Mouse (Mus musculus): ENCODE measurements around the gene Auts2. TPM values are rescaled to one million over a fixed set of nuclear protein-coding genes. Genes with fewer than 3 reads are reported as not detected.
"Not testable (repeated sequence)": the region's sequence is repeated elsewhere in the genome, so short reads cannot be mapped to it uniquely, and the experiment has no call there.

Gene Auts2
- polyA plus RNA-seq (2014; fragmentation: Nextera tagmentation; extraction: Ambion mirVana), result 53.4 and 62.0 TPM in 2 replicates

GRCm38 (mm10) chr5:132543118-132544071, at the start of gene Auts2:
TSS of gene Auts2 (minus strand) at chr5:132543344.
- H3K4me2 ChIP-seq (ENCODE audit: low read depth, severe bottlenecking), result peak within 1 kb of the TSS; percentile 78
- ATAC-seq (ENCODE audit: insufficient number of reproducible peaks, low FRiP score, low TSS enrichment, low read depth), result peak; percentile 92
- H3K4me1 ChIP-seq (ENCODE audit: control insufficient read depth, insufficient read depth, low read length), result peaks cover 12% of the 10 kb centered on the region
- H3K9ac ChIP-seq (ENCODE audit: low read length), result peak within 1 kb of the TSS; percentile 90
- peak; percentile 94 for DNase-seq (ENCODE audit: low spot score)
- under 1% methylated on average over 69 of the region's 105 CpGs for WGBS
- H3K36me3 ChIP-seq (ENCODE audit: control insufficient read depth, insufficient read depth, low read length), result no peaks in the 10 kb centered on the region
- H3K27me3 ChIP-seq (ENCODE audit: control insufficient read depth, insufficient read depth, low read length), result no peaks in the 10 kb centered on the region
- H3K4me3 ChIP-seq (ENCODE audit: low read depth, low read length), result peak within 1 kb of the TSS; percentile 83
- peak within 1 kb of the TSS; percentile 88 for H3K27ac ChIP-seq (replicated peaks; ENCODE audit: low read depth, low read length)
- H3K9me3 ChIP-seq (ENCODE audit: control insufficient read depth, low read length), result no peaks in the 10 kb centered on the region

DNA sequence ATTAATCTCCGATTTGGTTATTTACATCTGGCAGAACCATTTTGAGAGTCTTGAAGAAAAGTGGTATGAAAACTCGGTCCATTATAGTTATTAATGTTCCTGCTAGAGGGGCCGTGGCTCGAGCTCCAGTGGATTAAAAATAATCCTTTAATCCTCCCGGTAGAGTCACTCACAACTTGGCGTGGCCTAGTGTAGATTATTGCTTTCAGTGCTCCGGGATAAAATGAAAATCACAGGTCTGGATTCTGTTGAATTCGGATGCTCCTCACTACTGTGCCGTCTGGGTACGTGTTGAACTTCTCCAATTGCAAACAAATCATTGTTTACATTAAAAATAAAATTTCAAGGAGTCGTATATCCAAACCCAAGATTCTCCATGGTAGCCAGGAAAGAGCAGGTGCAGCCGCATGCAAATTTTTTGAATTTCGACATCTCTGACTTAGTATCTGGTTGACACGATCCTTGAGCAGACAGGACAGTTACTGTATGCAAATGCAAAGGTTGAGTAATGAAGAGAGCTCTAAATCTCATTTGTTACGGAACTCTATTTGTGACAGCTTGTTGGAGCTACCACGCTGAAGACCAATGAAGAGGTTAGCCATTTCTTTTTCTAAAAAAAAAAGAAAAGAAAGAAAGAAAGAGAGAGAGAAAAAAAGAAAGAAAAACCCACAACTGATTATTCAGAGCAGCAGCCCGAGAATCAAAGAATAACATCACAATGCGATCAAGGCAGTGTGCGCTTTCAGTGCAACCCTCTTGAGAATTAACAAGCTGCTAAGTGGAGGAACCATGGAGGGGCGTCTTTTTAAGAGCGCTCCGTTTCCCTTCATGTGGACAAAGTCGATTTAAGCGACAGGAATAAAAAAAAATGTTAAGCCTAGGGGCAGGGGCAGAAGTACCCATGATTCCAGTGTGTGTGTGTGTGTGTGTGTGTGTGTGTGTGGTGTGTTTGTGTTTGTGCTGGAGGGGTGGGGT, 48.9 kb upstream of the Auts2 start:
- H3K9ac ChIP-seq (ENCODE audit: low read length), result no peak overlapping the region
- no peak overlapping the region for H3K27ac ChIP-seq (replicated peaks; ENCODE audit: low read depth, low read length)
- no peak overlapping the region for H3K4me3 ChIP-seq (ENCODE audit: low read depth, low read length)
- 82% methylated on average over 24 of the region's 24 CpGs for WGBS
- no peaks in the 10 kb centered on the region for H3K9me3 ChIP-seq (ENCODE audit: control insufficient read depth, low read length)
- H3K36me3 ChIP-seq (ENCODE audit: control insufficient read depth, insufficient read depth, low read length), result no peaks in the 10 kb centered on the region
- no peaks in the 10 kb centered on the region for H3K27me3 ChIP-seq (ENCODE audit: control insufficient read depth, insufficient read depth, low read length)
- no peak for ATAC-seq (ENCODE audit: insufficient number of reproducible peaks, low FRiP score, low TSS enrichment, low read depth)
- no peak for DNase-seq (ENCODE audit: low spot score)
- H3K4me1 ChIP-seq (ENCODE audit: control insufficient read depth, insufficient read depth, low read length), result 0 out of 2 replicates have a peak, but pooled peaks cover 6% of the 10 kb centered on the region
- H3K4me2 ChIP-seq (ENCODE audit: low read depth, severe bottlenecking), result no peak overlapping the region

DNA sequence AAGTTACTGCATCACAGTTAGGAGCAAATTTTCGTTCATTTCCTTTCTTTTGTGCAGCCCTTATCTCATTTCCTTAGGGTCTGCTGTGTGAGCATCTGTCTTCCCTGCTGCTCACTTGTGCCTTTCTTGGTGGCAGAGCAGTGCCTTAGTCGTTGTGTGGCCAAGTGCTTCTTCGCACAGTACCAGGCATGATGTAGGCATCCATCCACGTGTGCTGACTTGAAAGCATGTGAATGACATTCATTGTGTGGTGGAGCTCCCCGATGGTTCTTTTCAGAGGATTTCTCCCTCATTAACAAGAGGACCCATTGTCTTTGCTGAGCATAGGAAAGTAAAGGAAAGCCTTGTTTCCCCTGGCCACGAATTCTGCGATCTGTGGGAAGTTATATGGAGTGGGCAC, 36.6 kb upstream of the Auts2 start:
- ATAC-seq (ENCODE audit: insufficient number of reproducible peaks, low FRiP score, low TSS enrichment, low read depth), result no peak
- Histone ChIP-seq H3K27ac (replicated peaks; ENCODE audit: low read depth, low read length) (no peak overlapping the region), H3K4me3 (ENCODE audit: low read depth, low read length) (no peak overlapping the region), H3K36me3 (ENCODE audit: control insufficient read depth, insufficient read depth, low read length) (no peaks in the 10 kb centered on the region), H3K9ac (ENCODE audit: low read length) (no peak overlapping the region), H3K9me3 (ENCODE audit: control insufficient read depth, low read length) (no peaks in the 10 kb centered on the region), H3K4me1 (ENCODE audit: control insufficient read depth, insufficient read depth, low read length) (no peaks in the 10 kb centered on the region), H3K27me3 (ENCODE audit: control insufficient read depth, insufficient read depth, low read length) (no peaks in the 10 kb centered on the region), H3K4me2 (ENCODE audit: low read depth, severe bottlenecking) (no peak overlapping the region)
- DNase-seq (ENCODE audit: low spot score), result no peak
- 87% methylated on average over 7 of the region's 7 CpGs for WGBS

DNA sequence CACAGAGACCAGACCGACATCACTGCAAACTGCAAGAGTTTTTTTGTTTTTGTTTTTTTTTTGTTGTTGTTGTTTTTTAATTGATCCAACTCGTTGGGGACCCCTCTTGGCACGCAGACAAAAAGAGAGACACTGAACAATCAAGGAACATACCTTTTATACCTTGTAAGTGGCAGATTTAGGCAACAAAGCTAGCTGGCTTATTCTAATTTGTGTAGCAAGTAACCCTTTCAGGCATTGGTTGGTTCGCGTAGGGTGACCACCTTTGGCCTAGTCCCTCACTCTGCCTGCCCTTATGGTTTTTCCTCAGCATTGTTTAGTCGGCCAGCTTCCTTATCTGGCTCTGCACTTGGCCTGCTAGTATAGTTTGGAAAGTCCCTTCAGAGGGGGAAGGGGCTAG, 17.6 kb upstream of the Auts2 start:
- not testable (repeated sequence) for H3K27ac ChIP-seq (replicated peaks; ENCODE audit: low read depth, low read length)

GRCm38 (mm10) chr5:132545761-132546160, 2.6 kb upstream of the Auts2 start:
- Histone ChIP-seq H3K36me3 (ENCODE audit: control insufficient read depth, insufficient read depth, low read length) (no peaks in the 10 kb centered on the region), H3K4me1 (ENCODE audit: control insufficient read depth, insufficient read depth, low read length) (no peaks in the 10 kb centered on the region), H3K27ac (replicated peaks; ENCODE audit: low read depth, low read length) (no peak overlapping the region), H3K9ac (ENCODE audit: low read length) (no peak overlapping the region), H3K4me3 (ENCODE audit: low read depth, low read length) (no peak overlapping the region), H3K27me3 (ENCODE audit: control insufficient read depth, insufficient read depth, low read length) (no peaks in the 10 kb centered on the region), H3K9me3 (ENCODE audit: control insufficient read depth, low read length) (no peaks in the 10 kb centered on the region), H3K4me2 (ENCODE audit: low read depth, severe bottlenecking) (no peak overlapping the region)
- 58% methylated on average over 1 of the region's 1 CpGs for WGBS
- DNase-seq (ENCODE audit: low spot score) (no peak), ATAC-seq (ENCODE audit: insufficient number of reproducible peaks, low FRiP score, low TSS enrichment, low read depth) (no peak)

More for the DNA sequence above, 17.6 kb upstream of the Auts2 start:
- WGBS, result 81% methylated on average over 6 of the region's 6 CpGs
- H3K9ac ChIP-seq (ENCODE audit: low read length); H3K9me3 ChIP-seq (ENCODE audit: control insufficient read depth, low read length); ATAC-seq (ENCODE audit: insufficient number of reproducible peaks, low FRiP score, low TSS enrichment, low read depth); H3K4me3 ChIP-seq (ENCODE audit: low read depth, low read length); H3K27me3 ChIP-seq (ENCODE audit: control insufficient read depth, insufficient read depth, low read length); H3K4me1 ChIP-seq (ENCODE audit: control insufficient read depth, insufficient read depth, low read length); DNase-seq (ENCODE audit: low spot score); H3K4me2 ChIP-seq (ENCODE audit: low read depth, severe bottlenecking); H3K36me3 ChIP-seq (ENCODE audit: control insufficient read depth, insufficient read depth, low read length): not testable (repeated sequence)

GRCm38 (mm10) chr5:132544176-132544995, 1.2 kb upstream of the Auts2 start:
- Histone ChIP-seq H3K36me3 (ENCODE audit: control insufficient read depth, insufficient read depth, low read length) (no peaks in the 10 kb centered on the region), H3K9me3 (ENCODE audit: control insufficient read depth, low read length) (no peaks in the 10 kb centered on the region), H3K4me2 (ENCODE audit: low read depth, severe bottlenecking) (peak overlapping the region; percentile 78), H3K4me1 (ENCODE audit: control insufficient read depth, insufficient read depth, low read length) (peaks cover 10% of the 10 kb centered on the region), H3K9ac (ENCODE audit: low read length) (0 out of 2 replicates have a peak overlapping the region, but pooled peaks have one; percentile 45), H3K27me3 (ENCODE audit: control insufficient read depth, insufficient read depth, low read length) (no peaks in the 10 kb centered on the region), H3K4me3 (ENCODE audit: low read depth, low read length) (peak overlapping the region; percentile 83), H3K27ac (replicated peaks; ENCODE audit: low read depth, low read length) (0 out of 2 replicates have a peak overlapping the region, but pooled peaks have one; percentile 42)
- peak; percentile 68 for DNase-seq (ENCODE audit: low spot score)
- ATAC-seq (ENCODE audit: insufficient number of reproducible peaks, low FRiP score, low TSS enrichment, low read depth), result peak; percentile 28; the same call in 1 of the 2 replicates
- 7% methylated on average over 26 of the region's 26 CpGs for WGBS

DNA sequence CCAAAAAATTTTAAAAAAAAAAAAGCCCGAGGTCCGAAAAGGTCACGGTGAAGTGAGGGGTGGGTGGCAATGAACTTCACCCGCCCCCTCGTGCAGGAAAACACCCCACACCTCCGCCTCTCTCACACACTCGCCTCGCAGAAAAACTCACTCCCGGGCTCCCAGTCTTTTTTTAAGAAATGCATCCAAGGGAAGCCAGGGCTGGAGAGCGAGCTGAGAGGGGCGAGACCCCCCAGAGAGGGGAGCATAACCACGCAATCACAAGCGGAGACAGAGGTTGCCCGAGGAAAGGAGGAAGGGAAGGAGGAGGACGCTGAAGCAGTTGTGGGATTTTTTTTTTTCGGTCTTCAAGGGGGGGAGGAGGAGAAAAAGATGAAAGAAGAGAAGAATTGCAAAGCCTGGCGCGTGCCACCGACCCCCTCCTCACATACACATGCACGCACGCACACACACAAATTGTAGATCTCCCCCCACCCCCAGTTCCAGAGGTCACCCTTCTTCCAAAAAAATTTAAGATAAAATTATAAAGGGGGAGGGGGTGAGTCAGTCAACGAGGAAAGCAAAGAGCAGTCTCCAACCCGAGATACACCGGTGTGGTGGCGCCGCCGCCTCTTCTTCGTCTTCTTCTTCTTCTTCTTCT, 643 bp downstream of the Auts2 start:
- peak; percentile 72 for DNase-seq (ENCODE audit: low spot score)
- H3K36me3 ChIP-seq (ENCODE audit: control insufficient read depth, insufficient read depth, low read length), result no peaks in the 10 kb centered on the region
- peak overlapping the region; percentile 83 for H3K4me3 ChIP-seq (ENCODE audit: low read depth, low read length)
- H3K9ac ChIP-seq (ENCODE audit: low read length), result peak overlapping the region; percentile 90
- no peaks in the 10 kb centered on the region for H3K9me3 ChIP-seq (ENCODE audit: control insufficient read depth, low read length)
- ATAC-seq (ENCODE audit: insufficient number of reproducible peaks, low FRiP score, low TSS enrichment, low read depth), result no peak
- H3K27ac ChIP-seq (replicated peaks; ENCODE audit: low read depth, low read length), result peak overlapping the region; percentile 88
- H3K27me3 ChIP-seq (ENCODE audit: control insufficient read depth, insufficient read depth, low read length), result no peaks in the 10 kb centered on the region
- peak overlapping the region; percentile 78 for H3K4me2 ChIP-seq (ENCODE audit: low read depth, severe bottlenecking)
- peaks cover 12% of the 10 kb centered on the region for H3K4me1 ChIP-seq (ENCODE audit: control insufficient read depth, insufficient read depth, low read length)
- under 1% methylated on average over 28 of the region's 28 CpGs for WGBS

Measured in limb, embryonic 11.5 days (tissue).